Mouse (Mus musculus) embryo, embryonic 10 days (tissue): ENCODE measurements around the gene Ap2m1.
"Not testable (repeated sequence)": the region's sequence is repeated elsewhere in the genome, so short reads cannot be mapped to it uniquely, and the experiment has no call there.

ENCODE experiments used
- DNase-seq: peaks from one replicate; pipeline ENCODE4 v3.0.0-alpha.2; 2015; ENCODE audit warnings: low spot score

The Ap2m1 gene

DNA sequence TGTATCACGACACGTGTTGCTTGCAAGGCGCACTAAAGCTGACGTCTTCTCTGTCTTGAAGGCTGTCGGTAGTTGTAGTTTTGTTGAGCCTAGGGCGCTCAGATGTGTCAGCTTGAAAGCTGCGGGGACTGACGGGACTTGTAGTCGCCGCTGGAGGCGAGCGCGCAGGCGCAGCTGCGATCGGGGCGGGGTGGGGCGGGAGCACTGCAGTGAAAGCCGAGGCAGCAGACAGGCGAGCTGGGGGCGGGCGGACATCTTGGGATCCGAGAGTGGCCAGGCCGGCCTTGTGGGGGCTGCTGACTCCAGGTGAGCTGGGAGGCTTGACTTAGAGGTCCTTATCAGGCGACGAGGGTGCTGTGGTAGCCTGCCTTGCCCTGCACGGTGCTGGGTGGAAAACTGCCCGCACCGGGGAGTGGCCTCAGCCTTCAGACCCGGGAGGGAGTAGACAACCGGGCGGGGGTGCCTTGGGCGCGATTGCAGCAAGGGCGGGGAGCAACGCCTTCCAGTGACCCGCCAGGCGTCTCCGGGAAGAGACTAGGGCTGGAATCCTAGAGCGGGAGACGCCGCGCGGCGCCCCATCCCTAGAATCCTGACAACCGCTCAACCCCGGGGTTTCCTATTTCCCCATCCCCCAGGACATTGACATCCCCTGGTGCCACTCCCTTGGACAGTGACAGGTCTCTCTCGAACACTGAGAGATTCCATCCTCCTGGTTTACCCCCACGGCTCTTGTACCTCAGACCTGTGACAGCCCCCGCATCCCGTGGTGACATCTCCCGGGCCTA is at the start of gene Ap2m1:
TSS of gene Ap2m1 (plus strand) at position 183 of the 785 bp plus-strand sequence.
- DNase-seq = peak; percentile 100

DNA sequence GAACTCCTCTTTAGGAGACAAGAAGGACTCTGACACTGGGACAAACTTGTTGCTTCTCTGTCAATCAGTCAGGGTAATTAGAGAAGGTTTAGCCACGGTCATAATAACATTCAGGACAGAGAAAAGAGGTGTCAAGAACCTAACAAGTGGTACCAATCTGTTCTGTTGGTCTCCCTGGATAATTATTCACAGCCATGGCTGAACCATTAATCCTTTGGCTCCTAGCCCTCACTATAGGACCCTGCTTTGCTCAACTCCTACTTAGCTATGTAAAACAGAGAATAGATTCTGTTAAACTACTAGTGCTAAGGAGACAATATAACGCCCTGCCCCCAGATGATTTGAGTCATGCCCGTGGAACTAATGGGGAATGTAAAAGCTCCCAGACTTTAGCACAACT is 49.2 kb upstream of the Ap2m1 start:
- DNase-seq = no peak

DNA sequence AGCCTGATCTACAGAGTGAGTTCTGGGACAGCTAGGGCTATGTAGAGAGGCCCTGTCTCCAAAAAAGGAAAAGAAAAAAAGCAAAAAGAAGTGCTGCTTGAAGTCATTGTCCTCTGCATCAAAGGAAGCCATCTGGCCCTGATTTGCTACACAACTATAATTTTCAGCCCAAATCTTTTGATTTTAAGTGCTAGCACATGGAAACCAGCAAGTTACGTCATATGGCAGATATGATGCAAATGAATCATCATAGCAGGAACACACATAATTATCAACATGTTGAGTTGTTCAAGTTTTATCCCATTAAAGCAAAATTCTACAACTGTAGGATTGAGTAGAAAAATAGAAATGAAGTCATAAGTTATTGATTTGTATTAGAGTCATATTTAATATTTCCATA is 47.1 kb upstream of the Ap2m1 start:
- no peak for DNase-seq

DNA sequence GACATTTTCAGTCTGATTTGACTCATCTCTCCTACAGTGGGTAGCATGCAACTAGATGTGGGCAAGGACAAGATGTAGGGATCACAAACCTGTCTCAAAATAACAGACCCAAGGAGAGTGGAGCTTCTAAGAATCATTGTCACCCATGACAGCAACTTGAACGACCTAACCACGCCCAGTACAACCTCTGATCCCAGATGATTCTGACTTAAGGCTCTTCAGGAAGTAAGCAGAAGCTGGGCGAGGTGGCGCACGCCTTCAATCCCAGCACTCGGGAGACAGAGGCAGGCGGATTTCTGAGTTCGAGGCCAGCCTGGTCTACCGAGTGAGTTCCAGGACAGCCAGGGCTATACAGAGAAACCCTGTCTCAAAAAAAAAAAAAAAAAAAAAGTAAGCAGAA is 46.5 kb upstream of the Ap2m1 start:
- not testable (repeated sequence) for DNase-seq

DNA sequence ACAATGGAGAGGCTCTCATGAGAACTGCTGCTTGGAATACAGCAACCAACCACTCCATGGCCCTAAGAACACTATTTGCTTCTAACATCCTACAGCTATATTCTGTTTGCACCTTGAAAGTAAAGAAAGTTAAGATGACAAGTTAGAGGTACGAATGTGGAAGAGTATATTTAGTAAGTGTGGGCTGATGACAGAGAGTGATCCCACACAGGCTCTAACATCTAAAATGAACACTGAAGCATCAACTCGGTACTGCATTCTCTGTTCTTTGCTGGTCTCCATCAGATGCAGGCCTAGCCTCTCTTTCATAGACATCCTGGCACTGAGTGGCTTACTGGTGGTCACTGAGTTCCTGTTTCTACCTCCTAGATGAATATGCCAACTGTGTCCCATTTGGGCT is 46.0 kb upstream of the Ap2m1 start:
- DNase-seq = no peak

DNA sequence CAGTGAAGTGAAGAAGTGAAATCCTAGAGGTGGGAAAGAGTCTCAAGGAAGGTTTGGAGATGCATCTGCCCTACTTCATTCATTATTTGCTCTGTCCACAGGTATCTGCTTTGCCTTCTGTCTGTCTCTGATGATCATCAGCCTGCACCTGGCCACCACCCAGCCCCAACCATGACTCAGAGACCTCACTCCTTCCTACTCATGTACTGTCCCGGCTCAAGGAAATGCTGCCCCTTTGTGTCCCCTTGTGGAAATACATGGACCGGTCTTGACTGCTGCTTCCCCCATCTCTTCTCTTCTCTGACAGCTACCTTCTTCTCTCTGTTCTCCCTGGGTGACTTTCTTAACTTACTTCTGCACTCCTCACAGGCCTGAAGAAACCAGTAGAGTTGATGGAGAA is 44.7 kb upstream of the Ap2m1 start:
- DNase-seq = no peak

DNA sequence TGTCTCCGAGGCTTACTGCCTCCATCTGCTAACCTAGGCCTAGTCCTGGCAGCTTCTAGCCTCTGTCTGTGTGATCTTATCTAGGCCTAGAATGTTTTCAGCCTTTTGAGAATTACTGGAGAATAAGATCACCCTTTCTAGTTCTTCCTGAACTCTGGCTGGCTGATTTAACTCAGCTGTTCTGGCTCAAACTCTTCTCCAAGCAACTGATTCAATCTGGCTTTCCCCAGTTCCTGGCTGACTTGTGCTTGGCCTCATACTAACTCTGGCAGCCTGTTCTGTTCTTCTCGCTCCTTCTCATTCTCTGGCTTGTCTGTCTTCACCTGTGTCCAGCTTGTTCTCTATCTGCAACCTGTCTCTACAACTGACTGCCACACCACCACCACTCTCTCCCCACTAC is 44.0 kb upstream of the Ap2m1 start:
- DNase-seq = no peak

DNA sequence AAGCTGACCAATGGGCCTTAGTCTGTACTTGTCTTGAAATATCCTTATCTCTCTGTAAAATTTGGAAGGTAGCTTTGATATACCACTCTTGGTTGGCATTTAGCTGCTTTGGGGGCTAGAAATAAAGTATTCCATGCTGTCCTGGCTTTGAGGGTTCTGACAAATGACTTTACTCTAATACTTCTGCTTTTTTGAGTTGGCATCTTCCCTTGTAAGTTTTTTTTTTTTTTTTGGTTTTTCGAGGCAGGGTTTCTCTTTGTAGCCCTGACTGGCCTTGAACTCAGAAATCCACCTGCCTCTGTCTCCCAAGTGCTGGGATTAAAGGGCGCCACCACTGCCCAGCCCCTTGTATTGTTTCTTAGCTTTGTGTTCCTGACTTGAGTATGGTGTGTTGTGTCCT is 41.8 kb upstream of the Ap2m1 start:
- DNase-seq = no peak

DNA sequence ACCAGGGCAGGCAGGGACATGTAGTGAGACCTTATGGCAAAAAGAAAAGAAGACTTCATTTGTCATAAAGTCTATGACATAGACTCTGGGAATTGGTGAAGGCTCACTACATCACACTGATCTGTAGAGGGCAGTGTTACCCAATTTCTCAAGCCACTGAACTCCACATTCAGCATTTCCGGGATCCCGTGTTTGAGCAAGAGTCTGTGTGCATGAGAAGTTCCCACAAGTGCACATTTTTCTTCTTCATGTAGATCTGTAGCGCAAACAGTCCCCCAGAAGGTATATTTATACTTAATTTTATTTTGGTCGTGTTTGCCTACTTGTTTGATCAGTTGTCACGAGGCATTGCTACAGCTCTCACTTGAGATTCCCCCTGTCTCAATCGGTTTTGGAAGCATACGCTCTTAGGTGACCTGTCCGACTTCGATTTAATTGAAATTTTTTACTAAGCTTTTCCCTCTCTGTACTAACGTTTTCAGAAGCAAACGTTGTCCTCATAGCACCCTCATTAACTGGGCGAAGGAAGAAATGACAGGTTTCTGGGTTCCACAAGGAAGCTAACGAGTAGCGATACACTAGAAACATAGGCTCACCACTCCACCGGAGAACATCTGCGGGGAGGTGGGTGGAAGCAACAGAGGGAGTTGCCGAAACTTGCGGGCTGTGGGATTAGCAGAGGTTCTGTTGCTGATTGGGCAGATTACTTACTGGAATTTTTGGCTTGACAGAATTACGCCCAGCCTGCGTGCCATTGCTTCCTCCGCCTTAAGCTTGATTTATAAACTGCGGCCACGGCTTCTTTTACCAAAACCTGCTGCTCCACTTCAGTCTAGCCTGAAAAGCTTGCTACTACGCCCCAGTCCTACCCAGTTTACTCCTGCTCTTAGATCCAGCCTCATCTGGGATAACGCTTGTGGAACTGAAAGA is 38.3 kb upstream of the Ap2m1 start:
- DNase-seq = peak; percentile 90

DNA sequence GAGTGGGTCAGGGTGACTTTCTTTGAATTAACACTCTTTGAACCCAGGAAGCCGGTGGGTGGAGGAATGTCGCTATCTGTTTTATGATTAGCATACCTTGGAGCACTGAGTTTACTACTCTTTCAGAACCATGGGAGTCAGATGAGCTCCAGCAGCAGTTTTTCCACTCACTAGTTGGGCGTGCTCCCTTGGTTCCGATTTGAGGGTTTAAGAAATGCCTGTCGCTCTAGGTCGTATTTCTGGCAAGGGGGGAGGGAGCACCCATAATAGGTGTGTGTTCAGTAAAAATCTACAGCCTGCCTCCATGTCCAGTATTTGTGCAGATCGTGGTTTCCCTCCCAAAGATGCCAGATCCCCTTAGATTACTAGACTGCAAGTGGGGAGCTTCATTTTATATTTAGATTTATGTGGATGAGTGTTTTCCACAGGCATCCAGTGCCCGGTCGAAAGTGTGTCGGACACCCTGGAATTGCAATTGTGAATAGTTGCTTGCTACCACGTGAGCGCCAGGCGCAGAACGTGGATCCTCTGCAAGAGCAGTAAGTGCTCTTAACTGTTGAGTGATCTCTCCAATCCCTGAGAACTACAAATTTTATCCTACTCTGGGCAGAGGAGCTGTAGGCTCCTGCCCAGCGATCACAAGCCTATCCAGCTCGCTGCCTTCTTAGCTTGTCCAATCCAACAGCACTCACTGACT is 37.1 kb upstream of the Ap2m1 start:
- DNase-seq = no peak

DNA sequence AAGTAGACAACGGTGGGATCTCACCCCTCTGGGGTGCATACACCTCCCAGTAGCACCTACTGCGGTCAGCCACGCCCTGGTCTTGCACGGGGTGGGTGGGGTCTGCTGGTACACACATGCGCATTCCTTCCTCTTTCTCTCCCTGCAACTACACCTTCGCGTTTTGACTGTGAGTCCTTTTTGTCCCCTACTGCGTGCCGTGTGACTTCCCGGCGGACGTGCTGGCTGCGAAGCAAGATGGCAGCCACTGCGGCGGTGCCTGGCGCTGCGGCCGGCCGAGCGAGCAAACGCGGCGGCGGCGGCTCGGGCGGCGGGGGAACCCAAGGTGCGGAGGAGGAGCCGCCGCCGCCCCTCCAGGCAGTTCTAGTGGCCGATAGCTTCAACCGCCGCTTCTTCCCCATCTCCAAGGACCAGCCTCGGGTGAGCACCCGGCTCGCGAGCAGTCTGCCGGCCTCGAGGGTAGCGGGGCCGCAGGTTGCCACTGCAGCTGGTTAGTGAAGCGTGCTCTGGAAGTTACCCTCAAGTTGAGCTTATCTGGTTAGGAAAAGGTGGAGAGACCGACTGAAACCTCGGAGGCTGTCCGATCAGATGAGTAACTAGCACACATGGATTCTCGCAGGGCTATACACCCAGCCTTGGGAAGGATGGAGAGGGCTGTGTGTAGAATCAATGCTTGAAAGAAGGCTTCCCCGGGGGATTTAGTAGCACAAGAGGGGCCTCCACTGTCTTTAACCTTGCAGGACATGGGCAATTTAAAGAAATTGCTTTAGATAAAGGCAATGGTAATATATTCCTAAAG is 36.4 kb upstream of the Ap2m1 start, which contains the start of gene Eif2b5:
TSS of gene Eif2b5 (plus strand) at position 141 of the 799 bp plus-strand sequence.
- peak; percentile 97 for DNase-seq

DNA sequence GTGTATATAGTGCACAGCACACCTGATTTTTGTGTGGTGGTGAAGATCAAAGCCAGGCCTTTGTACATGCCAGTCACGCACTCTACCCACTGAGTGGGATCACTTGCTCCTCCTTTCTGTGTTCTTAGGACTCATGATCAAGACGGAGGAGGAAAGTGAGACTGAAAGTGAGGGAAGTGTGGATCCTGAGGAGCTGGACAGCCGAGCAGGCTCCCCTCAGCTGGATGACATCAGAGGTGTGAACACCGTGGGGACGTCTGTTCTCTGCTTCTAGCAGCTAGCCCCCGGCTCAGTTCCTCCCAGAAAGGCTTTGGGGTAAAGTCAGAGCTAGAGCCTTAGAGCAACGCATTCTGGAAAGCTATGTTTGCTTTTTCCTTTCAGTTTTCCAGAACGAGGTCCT is 29.3 kb upstream of the Ap2m1 start:
- DNase-seq = no peak

DNA sequence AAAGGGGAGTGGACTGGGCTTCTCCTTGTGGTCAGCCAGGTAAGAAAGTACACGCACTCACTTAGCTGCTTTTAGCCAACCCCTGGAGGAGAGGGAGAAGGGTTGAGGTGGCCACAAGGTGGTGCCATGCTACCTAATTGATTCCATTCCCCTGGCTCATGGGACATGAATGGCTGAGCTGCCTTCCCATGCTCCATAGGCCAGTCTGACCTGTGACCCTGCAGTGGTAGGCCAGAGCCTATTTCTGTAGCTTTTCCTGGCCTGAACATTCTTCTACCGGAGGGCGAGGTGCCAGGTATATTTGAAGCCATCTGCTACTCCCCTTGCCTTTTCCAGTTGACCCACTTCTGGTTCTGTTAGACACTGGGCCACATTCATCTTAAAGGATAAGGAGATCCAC is 25.9 kb upstream of the Ap2m1 start:
- peak; percentile 78 for DNase-seq

DNA sequence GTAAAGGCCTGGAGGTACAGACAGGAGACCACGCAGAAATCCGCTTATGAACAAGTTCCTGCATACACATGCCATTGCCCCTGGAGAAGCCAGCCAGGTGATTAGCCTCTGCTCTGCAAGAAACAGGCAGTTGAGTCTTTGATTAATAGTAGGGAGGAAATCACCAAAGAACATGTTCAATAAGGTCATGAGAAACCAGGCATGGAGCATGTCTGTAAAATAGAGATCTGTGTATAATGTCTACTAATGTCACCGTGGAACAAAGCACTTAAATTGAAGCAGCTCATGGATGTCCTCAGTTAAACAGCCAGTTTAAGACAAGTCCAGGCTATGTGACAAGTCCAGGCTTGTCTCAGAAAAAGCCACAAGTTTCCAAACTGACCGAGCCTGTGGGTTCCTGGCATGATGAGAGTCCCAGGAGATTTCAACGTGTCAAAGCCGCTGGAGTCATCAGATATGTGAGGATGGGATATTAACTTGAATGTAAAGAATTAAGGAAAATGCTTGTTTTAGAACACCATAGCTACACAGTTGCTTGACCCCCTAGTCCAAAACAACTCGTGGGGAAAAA is 23.9 kb upstream of the Ap2m1 start:
- DNase-seq = no peak

DNA sequence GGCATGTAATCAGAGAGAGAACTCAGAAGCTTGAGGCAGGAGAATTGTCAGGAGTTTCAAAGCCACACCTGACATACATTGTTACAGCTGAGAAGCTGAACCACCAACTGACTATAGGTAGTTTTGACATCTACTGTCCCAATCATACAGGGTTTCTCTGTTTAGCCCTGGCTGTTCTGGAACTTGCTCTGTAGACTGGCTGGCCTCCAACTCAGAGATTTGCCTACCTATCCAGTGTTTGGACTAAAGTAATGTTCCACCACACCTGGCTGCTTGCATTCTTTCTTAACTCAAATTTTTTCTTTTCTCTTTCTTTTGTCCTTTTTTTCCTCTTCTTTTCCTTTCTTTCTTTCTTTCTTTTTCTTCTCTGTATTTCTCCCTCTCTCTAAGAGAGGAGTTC is 19.2 kb upstream of the Ap2m1 start:
- DNase-seq = no peak

DNA sequence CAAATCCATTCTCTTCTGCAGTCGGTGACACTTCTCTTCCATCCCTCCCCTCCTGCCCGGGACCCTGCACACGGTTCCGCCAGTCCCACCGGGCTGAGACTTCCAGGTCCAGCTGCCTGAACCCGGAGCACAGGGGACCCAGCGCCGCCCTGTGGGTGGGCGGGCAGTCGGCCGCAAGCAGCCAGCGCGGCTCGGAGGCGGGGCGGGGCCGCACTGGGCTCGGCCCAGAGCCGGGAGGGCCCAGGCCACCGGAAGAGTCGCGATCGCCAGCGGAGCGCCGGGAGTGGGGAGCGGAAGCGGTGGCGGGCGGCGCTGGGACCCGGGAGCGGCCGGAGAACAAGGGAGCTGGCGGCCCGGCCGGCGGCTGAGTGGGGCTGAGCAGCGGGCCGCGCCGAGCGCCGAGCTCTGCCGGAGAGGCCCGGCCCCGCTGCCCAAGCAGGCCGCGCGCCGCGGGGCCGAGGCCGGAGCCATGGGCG is 18.5 kb upstream of the Ap2m1 start, which contains the start of gene Dvl3:
TSS of gene Dvl3 (plus strand) at position 257 of the 476 bp plus-strand sequence.
- peak; percentile 93 for DNase-seq

DNA sequence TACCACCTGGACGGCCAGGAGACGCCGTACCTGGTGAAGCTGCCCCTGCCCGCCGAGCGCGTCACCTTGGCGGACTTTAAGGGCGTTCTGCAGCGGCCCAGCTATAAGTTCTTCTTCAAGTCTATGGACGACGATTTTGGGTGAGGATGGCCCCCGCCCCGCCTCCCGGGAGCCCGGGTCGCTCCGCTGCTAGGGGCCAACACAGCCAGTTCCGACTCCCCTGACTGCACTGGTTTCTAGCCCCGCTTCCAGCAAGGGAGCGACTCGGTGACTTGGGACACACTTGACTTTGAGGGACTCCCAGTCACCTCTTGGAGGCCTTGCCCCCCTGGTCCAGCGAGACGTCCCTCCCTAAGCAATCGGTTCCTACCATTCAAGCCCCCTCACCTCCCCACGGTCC is 18.1 kb upstream of the Ap2m1 start:
- DNase-seq = peak; percentile 34

DNA sequence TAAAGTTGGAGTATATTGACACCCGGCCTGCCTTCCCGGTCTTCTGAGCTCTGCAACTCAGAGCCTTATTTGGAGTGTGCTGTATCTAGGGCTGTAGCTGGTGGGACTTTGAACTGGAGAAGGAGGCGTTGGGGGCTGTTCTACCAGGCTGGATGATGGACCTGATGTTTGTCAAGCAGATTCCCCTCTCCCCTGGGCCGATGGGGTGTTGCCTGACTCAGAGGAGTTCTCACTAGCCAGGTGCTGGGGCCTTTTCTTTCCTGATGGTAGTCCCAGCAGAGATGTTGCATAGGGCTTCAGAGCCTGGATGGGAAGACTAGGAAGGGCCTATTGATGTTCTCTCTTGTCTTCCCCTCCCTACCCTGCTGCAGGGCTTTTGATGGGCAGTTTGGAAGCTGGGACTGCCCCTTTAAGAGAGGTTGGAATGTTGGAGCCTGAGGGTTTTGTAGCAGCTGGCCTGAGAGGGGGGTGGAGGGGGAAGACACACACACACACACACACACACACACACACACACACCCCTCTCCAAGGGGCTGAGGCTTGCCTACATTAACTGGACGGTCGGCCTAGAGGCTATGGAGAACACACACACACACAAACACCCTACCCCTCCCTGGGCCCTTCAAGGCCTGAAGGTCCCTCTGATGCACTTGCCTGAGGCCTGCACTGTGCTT is 17.4 kb upstream of the Ap2m1 start:
- peak; percentile 74 for DNase-seq

DNA sequence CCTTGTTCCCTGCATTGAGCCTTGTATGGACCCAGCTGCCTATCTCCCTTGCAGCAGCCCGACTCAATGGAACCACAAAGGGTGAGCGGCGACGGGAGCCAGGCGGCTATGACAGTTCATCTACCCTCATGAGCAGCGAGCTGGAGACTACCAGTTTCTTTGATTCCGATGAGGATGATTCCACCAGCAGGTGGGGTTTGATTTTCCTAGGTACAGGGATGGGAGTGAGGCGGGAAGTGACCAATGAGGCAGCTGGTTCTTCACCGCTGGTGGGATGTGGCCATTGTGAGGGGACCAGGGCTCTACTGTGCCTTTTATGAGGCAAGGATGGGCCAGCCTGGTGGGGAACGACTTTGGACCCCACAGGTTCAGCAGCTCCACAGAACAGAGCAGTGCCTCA is 11.4 kb upstream of the Ap2m1 start:
- DNase-seq = no peak

DNA sequence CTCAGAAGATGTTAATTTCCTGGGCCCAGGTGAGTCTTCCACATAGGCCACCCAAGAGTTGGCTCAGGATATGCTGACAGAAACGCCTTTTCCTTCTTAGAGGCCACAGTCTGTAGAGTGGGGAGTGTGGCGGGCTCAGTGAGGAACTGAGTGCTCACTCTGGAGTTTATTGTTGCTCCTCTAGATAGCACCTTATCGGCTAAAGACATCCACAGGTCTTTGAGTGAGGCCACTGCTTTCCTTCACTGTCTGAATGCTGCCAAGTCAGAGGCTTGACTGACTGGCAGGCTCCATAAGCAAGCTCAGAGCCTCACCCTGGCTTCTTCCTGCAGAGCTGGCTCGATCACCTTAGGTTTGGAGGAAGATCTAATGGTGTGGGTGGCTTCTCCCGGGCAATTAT is 6.5 kb upstream of the Ap2m1 start:
- DNase-seq = no peak
